Mouse (Mus musculus) spleen, embryonic (tissue): ENCODE data around the gene Bbs1.
"Not testable (repeated sequence)": the region's sequence is repeated elsewhere in the genome, so short reads cannot be mapped to it uniquely, and the experiment has no call there.

Experiments used
- CTCF ChIA-PET: fragments of 350-600 bp; sonication (Branson Sonifier 250); formaldehyde crosslinking; loops from one replicate; lab custom pipeline; 2022; lab: Charles Lee

Bbs1 gene

GRCm38 (mm10) chr19:4905979-4906794, at the start of gene Bbs1:
Gene Bbs1 (minus strand): TSS chr19:4906628.
- CTCF ChIA-PET = no interaction called here

- CTCF ChIA-PET = not testable (repeated sequence)
These were observed 42.2 kb upstream of the Bbs1 start for GRCm38 (mm10) chr19:4948641-4949040.

GRCm38 (mm10) chr19:4945540-4945939, 39.1 kb upstream of the Bbs1 start:
- CTCF ChIA-PET = no interaction called here

GRCm38 (mm10) chr19:4943253-4943588, 36.8 kb upstream of the Bbs1 start:
- CTCF ChIA-PET = no interaction called here

GRCm38 (mm10) chr19:4942551-4943252, 36.3 kb upstream of the Bbs1 start, which contains the start of gene Peli3:
Gene Peli3 (minus strand): TSS chr19:4943127.
- CTCF ChIA-PET = no interaction called here

GRCm38 (mm10) chr19:4937444-4938310, 31.2 kb upstream of the Bbs1 start:
- CTCF ChIA-PET = no interaction called here

GRCm38 (mm10) chr19:4936896-4937295, 30.5 kb upstream of the Bbs1 start:
- CTCF ChIA-PET = interaction anchor here (0.5 kb wide), 1 partner anchor 1254 kb away, joined by 5 read pairs; no protein-coding TSS in a partner anchor

GRCm38 (mm10) chr19:4928781-4929180, 22.4 kb upstream of the Bbs1 start:
- CTCF ChIA-PET = no interaction called here

- CTCF ChIA-PET = no interaction called here
These were observed 21.6 kb upstream of the Bbs1 start, which contains the start of gene Dpp3 for GRCm38 (mm10) chr19:4927904-4928531. Gene Dpp3 (minus strand): TSS chr19:4928287.

GRCm38 (mm10) chr19:4925121-4925860, 18.9 kb upstream of the Bbs1 start:
- CTCF ChIA-PET = interaction anchor here (0.7 kb wide), 1 partner anchor 546 kb away, joined by 3 read pairs; no protein-coding TSS in a partner anchor

GRCm38 (mm10) chr19:4919652-4920051, 13.2 kb upstream of the Bbs1 start:
- CTCF ChIA-PET = no interaction called here

- CTCF ChIA-PET = no interaction called here
These were observed 10.4 kb upstream of the Bbs1 start for GRCm38 (mm10) chr19:4916827-4917226.

GRCm38 (mm10) chr19:4915924-4916603, 9.6 kb upstream of the Bbs1 start:
- CTCF ChIA-PET = no interaction called here

- CTCF ChIA-PET = no interaction called here
These were observed 2.9 kb upstream of the Bbs1 start for GRCm38 (mm10) chr19:4909376-4909775.

GRCm38 (mm10) chr19:4908107-4908506, 1.7 kb upstream of the Bbs1 start:
- CTCF ChIA-PET = no interaction called here

- CTCF ChIA-PET = no interaction called here
These were observed 6.5 kb downstream of the Bbs1 start for GRCm38 (mm10) chr19:4899888-4900287.

- CTCF ChIA-PET = no interaction called here
These were observed 7.5 kb downstream of the Bbs1 start for GRCm38 (mm10) chr19:4898972-4899371.

GRCm38 (mm10) chr19:4896780-4897520, 9.5 kb downstream of the Bbs1 start:
- CTCF ChIA-PET = interaction anchor here (0.9 kb wide), 1 partner anchor 12 kb away, joined by 3 read pairs; no protein-coding TSS in a partner anchor

GRCm38 (mm10) chr19:4891798-4892197, 14.6 kb downstream of the Bbs1 start:
- CTCF ChIA-PET = no interaction called here
